Mouse (Mus musculus) forebrain, postnatal 0 days (tissue): ENCODE results near the gene Cdh13. TPM values are rescaled to one million over a fixed set of nuclear protein-coding genes. Genes with fewer than 3 reads are reported as not detected.

Source experiments
- ATAC-seq: fragments of 200-750 bp; cut with Nextera tagmentation; 2 replicates; pipeline ENCODE4 v1.8.0; 2017; ENCODE audit warnings: mild to moderate bottlenecking, moderate library complexity
- DNase-seq: peaks from one replicate; pipeline ENCODE4 v3.0.0-alpha.2; 2015
- H3K27ac ChIP-seq: fragments of 300-500 bp; sonication (generic); 2 replicates; pipeline ENCODE4 v1.5.1; 2014; ENCODE audit warnings: low read depth, mild to moderate bottlenecking, antibody characterized with exemption, low read length, moderate library complexity, mixed read lengths
- H3K27me3 ChIP-seq: fragments of 300-500 bp; sonication (generic); 2 replicates; pipeline ENCODE4 v1.6.1; 2014; ENCODE audit warnings: mild to moderate bottlenecking, low read length, mixed read lengths; ENCODE audit not compliant: insufficient read depth
- H3K36me3 ChIP-seq: fragments of 300-500 bp; sonication (generic); 2 replicates; pipeline ENCODE4 v1.6.1; 2014; ENCODE audit warnings: mild to moderate bottlenecking, moderate library complexity; ENCODE audit not compliant: insufficient read depth
- H3K4me1 ChIP-seq: fragments of 300-500 bp; sonication (generic); 2 replicates; pipeline ENCODE4 v1.6.1; 2014; ENCODE audit warnings: antibody characterized with exemption; ENCODE audit not compliant: insufficient read depth
- H3K4me2 ChIP-seq: fragments of 300-500 bp; sonication (generic); 2 replicates; pipeline ENCODE4 v1.6.1; 2014; ENCODE audit warnings: low read depth, mild to moderate bottlenecking, moderate library complexity
- H3K4me3 ChIP-seq: fragments of 300-500 bp; sonication (generic); 2 replicates; pipeline ENCODE4 v1.5.1; 2014; ENCODE audit warnings: low read depth, low read length, mixed read lengths
- H3K9ac ChIP-seq: fragments of 300-500 bp; sonication (generic); 2 replicates; pipeline ENCODE4 v1.6.1; 2014; ENCODE audit warnings: mild to moderate bottlenecking
- H3K9me3 ChIP-seq: fragments of 300-500 bp; sonication (generic); 2 replicates; pipeline ENCODE4 v1.6.1; 2016; ENCODE audit warnings: low read length
- CTCF ChIP-seq: sonication (generic); IDR thresholded peaks from 2 replicates; pipeline ENCODE4 v1.5.1; 2016; ENCODE audit warnings: antibody characterized with exemption, control low read depth, low read depth
- WGBS: fragments of 180-500 bp; shearing (Covaris S2); extraction: QIAGEN DNeasy Blood & Tissue Kit; methylation state at CpG from one replicate; pipeline ENCODE4 v1.1.7; 2014; 5-methylcytosine and 5-hydroxymethylcytosine counted together
- polyA plus RNA-seq: library from polyadenylated mRNA; unstranded; fragments of >200 nt; fragmentation: Nextera tagmentation; extraction: Ambion mirVana; gene quantifications from 2 replicates; pipeline ENCODE4 v1.2.1, GENCODE M21; 2015
- total RNA-seq: library from RNA; depleted of rRNA; stranded (reverse); fragments of >200 nt; gene quantifications from 2 replicates; pipeline ENCODE4 v1.2.3, GENCODE M21; 2014

Cdh13 gene
- total and polyA plus RNA-seq, 2 experiments from 2014 or later, result 127 to 154 TPM

DNA sequence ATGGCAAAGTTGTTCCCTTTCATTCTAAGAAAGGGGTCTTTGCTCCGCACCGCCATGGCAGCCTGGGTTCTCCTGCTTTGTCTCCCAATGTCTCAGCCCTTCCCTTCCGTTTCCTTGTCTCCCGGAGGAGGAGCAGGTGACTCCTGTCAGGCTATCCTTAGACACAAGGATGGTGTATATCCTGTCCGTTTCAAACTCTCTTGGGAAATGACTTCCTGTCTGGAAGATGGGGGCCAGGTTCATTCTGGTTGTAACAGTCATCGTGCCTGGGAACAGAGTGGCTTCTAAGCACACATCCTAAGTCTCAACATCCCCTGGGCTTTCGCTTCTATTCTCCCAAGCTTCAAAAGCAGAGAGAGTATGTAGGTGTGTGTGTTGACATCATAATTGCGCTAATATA is 571.1 kb downstream of the Cdh13 start:
- no peak for TF ChIP-seq CTCF
- Histone ChIP-seq H3K9me3 (no peaks in the 10 kb centered on the region), H3K4me3 (no peak overlapping the region)

GRCm38 (mm10) chr8:118866332-118866731 is 582.8 kb downstream of the Cdh13 start:
- Histone ChIP-seq H3K4me2 (no peak overlapping the region), H3K36me3 (no peaks in the 10 kb centered on the region), H3K27me3 (no peaks in the 10 kb centered on the region), H3K4me3 (no peak overlapping the region), H3K4me1 (no peaks in the 10 kb centered on the region), H3K9ac (no peak overlapping the region), H3K27ac (no peak overlapping the region), H3K9me3 (no peaks in the 10 kb centered on the region)
- DNase-seq (no peak), ATAC-seq (no peak)
- WGBS, result 77% methylated on average over 6 of the region's 6 CpGs
- no peak for TF ChIP-seq CTCF

More for the DNA sequence above, 571.1 kb downstream of the Cdh13 start:
- DNase-seq (no peak), ATAC-seq (no peak)
- WGBS, result 91% methylated on average over 8 of the region's 8 CpGs
- H3K36me3 ChIP-seq, result no peaks in the 10 kb centered on the region
- H3K27ac ChIP-seq, result no peak overlapping the region
- no peak overlapping the region for H3K4me2 ChIP-seq
- H3K9ac ChIP-seq, result no peak overlapping the region
- no peaks in the 10 kb centered on the region for H3K4me1 ChIP-seq
- H3K27me3 ChIP-seq, result no peaks in the 10 kb centered on the region

- no peaks in the 10 kb centered on the region for H3K4me1 ChIP-seq
- H3K27me3 ChIP-seq, result no peaks in the 10 kb centered on the region
- H3K4me3 ChIP-seq, result no peak overlapping the region
- no peak overlapping the region for H3K9ac ChIP-seq
- no peak for TF ChIP-seq CTCF
- H3K4me2 ChIP-seq, result no peak overlapping the region
- ATAC-seq (no peak), DNase-seq (no peak)
- no peak overlapping the region for H3K27ac ChIP-seq
- 78% methylated on average over 8 of the region's 8 CpGs for WGBS
- H3K9me3 ChIP-seq, result no peaks in the 10 kb centered on the region
- no peaks in the 10 kb centered on the region for H3K36me3 ChIP-seq
These were observed 587.2 kb downstream of the Cdh13 start for GRCm38 (mm10) chr8:118870711-118871110.

DNA sequence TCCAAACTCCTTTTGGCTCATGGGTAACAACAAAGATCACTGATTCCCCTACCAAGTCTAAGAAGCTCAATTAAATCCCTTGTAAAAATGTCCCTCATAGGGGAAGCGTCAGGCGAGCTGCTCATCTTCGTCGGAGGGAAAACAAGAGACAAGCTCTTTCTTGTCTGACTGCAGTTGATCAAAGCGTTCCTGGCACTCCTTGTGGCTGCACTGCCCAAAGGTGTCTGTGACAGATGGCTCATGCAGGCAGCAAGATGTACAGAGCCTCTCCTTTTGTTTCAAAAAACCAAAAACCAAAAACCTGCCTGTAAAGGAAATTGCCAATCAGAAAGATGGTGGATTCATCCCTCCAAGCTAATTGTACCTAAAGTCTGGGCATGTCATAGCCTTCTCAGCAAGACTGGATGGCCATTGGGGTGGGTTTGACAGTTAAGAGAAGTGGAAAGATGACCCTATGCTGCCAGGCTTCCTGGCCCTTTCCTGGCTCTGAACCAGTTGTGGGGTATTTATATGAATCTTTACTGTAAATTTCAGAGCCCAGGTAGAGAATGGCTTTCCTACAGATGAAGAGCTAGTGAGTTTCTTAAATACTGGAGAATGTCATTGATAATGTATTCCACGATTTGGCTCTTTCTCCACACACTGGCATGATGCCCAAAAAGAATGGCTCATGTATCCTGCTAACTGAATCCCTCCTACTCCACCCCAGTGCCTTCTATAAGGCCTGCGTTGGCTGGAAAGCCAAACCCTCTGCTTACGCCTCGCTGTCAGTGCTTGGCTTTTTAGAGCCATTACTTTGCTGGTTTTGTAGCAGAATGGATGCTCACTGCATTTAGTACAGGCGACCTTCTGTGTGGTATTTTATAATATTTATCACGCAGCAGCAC is 596.6 kb downstream of the Cdh13 start:
- 56% methylated on average over 11 of the region's 11 CpGs for WGBS
- no peak overlapping the region for H3K27ac ChIP-seq
- TF ChIP-seq CTCF, result no peak
- 0 out of 2 replicates have a peak, but pooled peaks cover 13% of the 10 kb centered on the region for H3K4me1 ChIP-seq
- DNase-seq (peak; percentile 66), ATAC-seq (no peak)
- no peak overlapping the region for H3K9ac ChIP-seq
- H3K4me3 ChIP-seq, result no peak overlapping the region
- H3K4me2 ChIP-seq, result no peak overlapping the region
- no peaks in the 10 kb centered on the region for H3K9me3 ChIP-seq
- H3K36me3 ChIP-seq, result no peaks in the 10 kb centered on the region
- H3K27me3 ChIP-seq, result no peaks in the 10 kb centered on the region

DNA sequence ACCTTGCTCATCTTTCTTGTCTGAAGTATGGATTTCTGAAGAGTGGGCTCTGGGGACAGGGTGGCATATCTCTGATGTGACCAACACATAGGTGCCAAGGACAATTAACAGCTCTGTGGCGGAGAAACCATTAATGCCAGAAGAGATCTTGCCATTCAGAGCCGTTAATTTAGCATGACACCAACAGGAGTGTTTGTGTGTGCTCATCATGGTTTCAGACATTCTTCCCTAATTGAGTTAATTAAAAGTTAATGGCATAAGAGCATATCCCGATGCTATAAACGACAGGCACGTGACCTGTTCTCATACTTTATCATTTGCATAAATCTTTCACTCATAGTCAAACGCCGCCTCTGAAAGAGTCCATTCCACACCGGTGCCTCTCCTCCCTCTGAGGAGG is 600.8 kb downstream of the Cdh13 start:
- no peak for TF ChIP-seq CTCF
- Histone ChIP-seq H3K4me1 (0 out of 2 replicates have a peak, but pooled peaks cover 13% of the 10 kb centered on the region), H3K4me2 (no peak overlapping the region), H3K9ac (no peak overlapping the region), H3K36me3 (no peaks in the 10 kb centered on the region), H3K27ac (no peak overlapping the region), H3K9me3 (no peaks in the 10 kb centered on the region), H3K27me3 (no peaks in the 10 kb centered on the region), H3K4me3 (no peak overlapping the region)
- ATAC-seq (no peak), DNase-seq (no peak)
- WGBS, result 41% methylated on average over 8 of the region's 8 CpGs

DNA sequence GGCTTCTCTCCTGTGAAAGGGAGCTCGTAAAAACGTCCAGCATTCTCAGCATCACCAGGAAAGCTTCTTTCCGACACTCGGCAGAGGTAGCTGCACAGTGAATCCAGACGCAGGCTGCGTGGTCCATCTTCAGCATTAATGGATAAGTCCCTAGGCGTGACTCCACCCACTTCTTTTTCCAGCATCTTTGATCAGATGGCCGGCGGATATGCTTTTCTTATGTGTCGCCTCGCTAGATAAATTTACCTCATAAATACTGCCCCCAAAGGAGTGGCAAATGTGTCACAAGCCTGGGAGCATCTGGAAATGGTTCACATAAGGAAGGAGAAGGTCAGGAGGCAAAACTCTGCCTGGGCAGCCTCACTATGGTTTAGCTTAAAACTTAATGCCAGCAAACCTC is 601.5 kb downstream of the Cdh13 start:
- H3K4me3 ChIP-seq, result no peak overlapping the region
- H3K9me3 ChIP-seq, result no peaks in the 10 kb centered on the region
- no peak overlapping the region for H3K4me2 ChIP-seq
- H3K9ac ChIP-seq, result no peak overlapping the region
- no peak overlapping the region for H3K27ac ChIP-seq
- DNase-seq (no peak), ATAC-seq (no peak)
- TF ChIP-seq CTCF, result no peak
- H3K36me3 ChIP-seq, result no peaks in the 10 kb centered on the region
- WGBS, result 77% methylated on average over 11 of the region's 11 CpGs
- 0 out of 2 replicates have a peak, but pooled peaks cover 8% of the 10 kb centered on the region for H3K4me1 ChIP-seq
- H3K27me3 ChIP-seq, result no peaks in the 10 kb centered on the region

- Histone ChIP-seq H3K36me3 (no peaks in the 10 kb centered on the region), H3K4me3 (no peak overlapping the region), H3K9ac (no peak overlapping the region), H3K27me3 (no peaks in the 10 kb centered on the region), H3K4me1 (no peaks in the 10 kb centered on the region), H3K9me3 (no peaks in the 10 kb centered on the region), H3K4me2 (peak overlapping the region; percentile 10), H3K27ac (no peak overlapping the region)
- TF ChIP-seq CTCF, result no peak
- ATAC-seq, result no peak
- 37% methylated on average over 11 of the region's 11 CpGs for WGBS
- DNase-seq, result no peak
These were observed 618.9 kb downstream of the Cdh13 start for GRCm38 (mm10) chr8:118902402-118902801.
